Mouse (Mus musculus) forebrain, embryonic 15.5 days (tissue): ENCODE results near the gene Mettl27. TPM values are rescaled to one million over a fixed set of nuclear protein-coding genes. Genes with fewer than 3 reads are reported as not detected.

ENCODE experiments used
- ATAC-seq: fragments of 200-750 bp; cut with Nextera tagmentation; replicated peaks from 2 replicates; pipeline ENCODE4 v1.8.0; 2017; ENCODE audit warnings: mild to moderate bottlenecking, moderate TSS enrichment, moderate library complexity
- H3K27ac ChIP-seq: fragments of 300-500 bp; sonication (generic); replicated peaks from 2 replicates; pipeline ENCODE4 v1.5.1; 2015; ENCODE audit warnings: mild to moderate bottlenecking, inconsistent platforms
- H3K27me3 ChIP-seq: fragments of 300-500 bp; sonication (generic); 2 replicates; pipeline ENCODE4 v1.6.1; 2015; ENCODE audit warnings: inconsistent platforms
- H3K36me3 ChIP-seq: fragments of 300-500 bp; sonication (generic); 2 replicates; pipeline ENCODE4 v1.6.1; 2015; ENCODE audit warnings: mild to moderate bottlenecking, inconsistent platforms
- H3K4me1 ChIP-seq: fragments of 300-500 bp; sonication (generic); 2 replicates; pipeline ENCODE4 v1.6.1; 2015; ENCODE audit warnings: inconsistent platforms
- H3K4me2 ChIP-seq: fragments of 300-500 bp; sonication (generic); replicated peaks from 2 replicates; pipeline ENCODE4 v1.6.1; 2015; ENCODE audit warnings: mild to moderate bottlenecking, inconsistent platforms
- H3K4me3 ChIP-seq: fragments of 300-500 bp; sonication (generic); 2 replicates; pipeline ENCODE4 v1.5.1; 2015; ENCODE audit warnings: mild to moderate bottlenecking, inconsistent platforms
- H3K9ac ChIP-seq: fragments of 300-500 bp; sonication (generic); replicated peaks from 2 replicates; pipeline ENCODE4 v1.6.1; 2015; ENCODE audit warnings: mild to moderate bottlenecking, inconsistent platforms
- H3K9me3 ChIP-seq: fragments of 300-500 bp; sonication (generic); 2 replicates; pipeline ENCODE4 v1.6.1; 2016; ENCODE audit warnings: inconsistent platforms
- WGBS: fragments of 180-500 bp; shearing (Covaris S2); methylation state at CpG from one replicate; pipeline ENCODE4 v1.1.7; 2015; ENCODE audit warnings: mixed read lengths; 5-methylcytosine and 5-hydroxymethylcytosine counted together
- polyA plus RNA-seq: library from polyadenylated mRNA; unstranded; fragments of >200 nt; fragmentation: Nextera tagmentation; extraction: Ambion mirVana; gene quantifications from 2 replicates; pipeline ENCODE4 v1.2.1, GENCODE M21; 2015

Mettl27 gene
- polyA plus RNA-seq, 1 experiment from 2014 or later = 8.8 TPM

GRCm38 (mm10) chr5:134977837-134978236, 45.7 kb downstream of the Mettl27 start:
- H3K27ac ChIP-seq = no peak overlapping the region
- H3K9ac ChIP-seq = no peak overlapping the region
- 86% methylated on average over 4 of the region's 4 CpGs for WGBS
- no peaks in the 10 kb centered on the region for H3K9me3 ChIP-seq
- no peaks in the 10 kb centered on the region for H3K36me3 ChIP-seq
- H3K27me3 ChIP-seq = no peaks in the 10 kb centered on the region
- H3K4me2 ChIP-seq = no peak overlapping the region
- no peak overlapping the region for H3K4me3 ChIP-seq
- H3K4me1 ChIP-seq = no peaks in the 10 kb centered on the region
- ATAC-seq = no peak

- Histone ChIP-seq H3K4me1 (peaks cover 7% of the 10 kb centered on the region), H3K9me3 (no peaks in the 10 kb centered on the region), H3K4me2 (no peak overlapping the region), H3K27me3 (peaks cover 18% of the 10 kb centered on the region), H3K4me3 (no peak overlapping the region), H3K9ac (no peak overlapping the region), H3K27ac (no peak overlapping the region), H3K36me3 (no peaks in the 10 kb centered on the region)
- 70% methylated on average over 10 of the region's 10 CpGs for WGBS
- ATAC-seq = no peak
These were observed 49.0 kb downstream of the Mettl27 start for GRCm38 (mm10) chr5:134981149-134981548.

- Histone ChIP-seq H3K4me2 (no peak overlapping the region), H3K27me3 (peaks cover 38% of the 10 kb centered on the region), H3K36me3 (no peaks in the 10 kb centered on the region), H3K9me3 (no peaks in the 10 kb centered on the region), H3K9ac (no peak overlapping the region), H3K27ac (no peak overlapping the region), H3K4me1 (peaks cover 15% of the 10 kb centered on the region), H3K4me3 (no peak overlapping the region)
- 95% methylated on average over 1 of the region's 1 CpGs for WGBS
- ATAC-seq = no peak
These were observed 50.9 kb downstream of the Mettl27 start for GRCm38 (mm10) chr5:134983111-134983510.

GRCm38 (mm10) chr5:134983771-134984170, 51.6 kb downstream of the Mettl27 start:
- H3K4me1 ChIP-seq = peaks cover 15% of the 10 kb centered on the region
- no peak overlapping the region for H3K9ac ChIP-seq
- ATAC-seq = no peak
- H3K9me3 ChIP-seq = no peaks in the 10 kb centered on the region
- no peak overlapping the region for H3K4me2 ChIP-seq
- no peaks in the 10 kb centered on the region for H3K36me3 ChIP-seq
- peaks cover 38% of the 10 kb centered on the region for H3K27me3 ChIP-seq
- H3K4me3 ChIP-seq = no peak overlapping the region
- WGBS = 5% methylated on average over 3 of the region's 3 CpGs
- H3K27ac ChIP-seq = no peak overlapping the region

- Histone ChIP-seq H3K9me3 (no peaks in the 10 kb centered on the region), H3K4me2 (peak within 1 kb of the TSS; percentile 44), H3K27me3 (peaks cover 38% of the 10 kb centered on the region), H3K4me3 (peak within 1 kb of the TSS; percentile 38), H3K9ac (peak within 1 kb of the TSS; percentile 10), H3K36me3 (no peaks in the 10 kb centered on the region), H3K27ac (peak within 1 kb of the TSS; percentile 62), H3K4me1 (peaks cover 15% of the 10 kb centered on the region)
- ATAC-seq = peak; percentile 63
- under 1% methylated on average over 24 of the region's 25 CpGs for WGBS
These were observed 53.6 kb downstream of the Mettl27 start, which contains the start of gene Cldn3 for GRCm38 (mm10) chr5:134985633-134986297. Gene Cldn3 (plus strand): TSS chr5:134986214.

GRCm38 (mm10) chr5:134986298-134987268, 54.4 kb downstream of the Mettl27 start:
- H3K9me3 ChIP-seq = no peaks in the 10 kb centered on the region
- peak overlapping the region; percentile 44 for H3K4me2 ChIP-seq
- peak; percentile 66 for ATAC-seq
- peaks cover 38% of the 10 kb centered on the region for H3K27me3 ChIP-seq
- H3K9ac ChIP-seq = peak overlapping the region; percentile 10
- H3K4me3 ChIP-seq = peak overlapping the region; percentile 38
- peak overlapping the region; percentile 62 for H3K27ac ChIP-seq
- H3K36me3 ChIP-seq = no peaks in the 10 kb centered on the region
- 3% methylated on average over 79 of the region's 79 CpGs for whole genome bisulfite sequencing
- peaks cover 15% of the 10 kb centered on the region for H3K4me1 ChIP-seq

- H3K27me3 ChIP-seq = peaks cover 38% of the 10 kb centered on the region
- no peak overlapping the region for H3K4me2 ChIP-seq
- H3K36me3 ChIP-seq = no peaks in the 10 kb centered on the region
- no peak for ATAC-seq
- no peak overlapping the region for H3K4me3 ChIP-seq
- no peak overlapping the region for H3K27ac ChIP-seq
- peaks cover 15% of the 10 kb centered on the region for H3K4me1 ChIP-seq
- WGBS = 80% methylated on average over 11 of the region's 11 CpGs
- H3K9me3 ChIP-seq = no peaks in the 10 kb centered on the region
- no peak overlapping the region for H3K9ac ChIP-seq
These were observed 57.0 kb downstream of the Mettl27 start for GRCm38 (mm10) chr5:134989166-134989565.

- Histone ChIP-seq H3K4me1 (peaks cover 15% of the 10 kb centered on the region), H3K4me3 (no peak overlapping the region), H3K27ac (no peak overlapping the region), H3K27me3 (peaks cover 34% of the 10 kb centered on the region), H3K9ac (no peak overlapping the region), H3K36me3 (no peaks in the 10 kb centered on the region), H3K4me2 (no peak overlapping the region), H3K9me3 (no peaks in the 10 kb centered on the region)
- ATAC-seq = no peak
- WGBS = 74% methylated on average over 6 of the region's 6 CpGs
These were observed 57.6 kb downstream of the Mettl27 start for GRCm38 (mm10) chr5:134989741-134990140.

Other genes with a start within 250 kb of the Mettl27 start
- 16.0 and 16.9 TPM in 2 replicates for gene Limk1, start 243.8 kb upstream of the Mettl27 start, polyA plus RNA-seq
- 7.7 and 7.8 TPM in 2 replicates for gene Eln, start 185.0 kb upstream of the Mettl27 start, polyA plus RNA-seq
- gene Tmem270, start 25.6 kb upstream of the Mettl27 start, polyA plus RNA-seq = not detected in 2 replicates
- gene Cldn13, start 16.8 kb upstream of the Mettl27 start, polyA plus RNA-seq = not detected in 2 replicates
- gene Cldn4, start 14.6 kb downstream of the Mettl27 start, polyA plus RNA-seq = not detected in 2 replicates
- 12.3 and 12.7 TPM in 2 replicates for gene Cldn3, start 53.8 kb downstream of the Mettl27 start, polyA plus RNA-seq
- 69.5 and 70.3 TPM in 2 replicates for gene Abhd11, start 76.8 kb downstream of the Mettl27 start, polyA plus RNA-seq
- gene Stx1a, start 91.1 kb downstream of the Mettl27 start, polyA plus RNA-seq = 78.6 and 78.9 TPM in 2 replicates
- gene Dnajc30, start 131.8 kb downstream of the Mettl27 start, polyA plus RNA-seq = 34.6 and 39.8 TPM in 2 replicates
- gene Bud23, start 132.6 kb downstream of the Mettl27 start, polyA plus RNA-seq = 89.0 and 92.8 TPM in 2 replicates
- gene Vps37d, start 145.9 kb downstream of the Mettl27 start, polyA plus RNA-seq = 35.1 and 36.3 TPM in 2 replicates
- gene Mlxipl, start 157.5 kb downstream of the Mettl27 start, polyA plus RNA-seq = 1.1 and 1.4 TPM in 2 replicates
- 16.8 and 17.5 TPM in 2 replicates for gene Tbl2, start 217.3 kb downstream of the Mettl27 start, polyA plus RNA-seq
- 52.9 and 53.8 TPM in 2 replicates for gene Bcl7b, start 235.9 kb downstream of the Mettl27 start, polyA plus RNA-seq